Mouse (Mus musculus) inflammation-experienced regulatory T-cells, adult 6 months (primary cell): ENCODE measurements around the gene Cyct. TPM values are rescaled to one million over a fixed set of nuclear protein-coding genes. Genes with fewer than 3 reads are reported as not detected.

Experiments
- ATAC-seq: one replicate; pipeline ENCODE4 v1.8.0; 2017
- polyA plus RNA-seq, 3 experiments: library from polyadenylated mRNA; unstranded; fragments of 100-300 nt; shearing (Covaris generic); gene quantifications; one replicate each; pipeline ENCODE4 v1.2.1; 2017

Gene Cyct
- polyA plus RNA-seq, 3 experiments from 2014 or later = not detected

DNA sequence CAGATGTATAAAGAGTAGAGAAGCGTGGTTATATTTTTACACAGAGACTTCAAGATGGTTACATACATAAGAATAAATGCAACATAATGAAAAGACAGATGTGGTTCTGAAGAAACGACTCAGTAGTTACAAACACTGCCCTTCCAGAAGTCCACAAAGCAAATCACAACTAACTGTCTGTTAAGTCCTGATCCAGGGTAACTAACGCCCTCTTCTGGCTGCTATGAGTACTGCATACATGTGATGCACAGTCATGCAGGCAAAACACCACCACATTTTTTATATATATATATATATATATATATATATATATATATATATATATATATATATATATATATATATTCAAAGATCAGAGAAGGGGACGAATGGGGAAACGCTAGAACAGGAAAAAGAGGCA lies 25.7 kb downstream of the Cyct start:
- ATAC-seq = no peak

DNA sequence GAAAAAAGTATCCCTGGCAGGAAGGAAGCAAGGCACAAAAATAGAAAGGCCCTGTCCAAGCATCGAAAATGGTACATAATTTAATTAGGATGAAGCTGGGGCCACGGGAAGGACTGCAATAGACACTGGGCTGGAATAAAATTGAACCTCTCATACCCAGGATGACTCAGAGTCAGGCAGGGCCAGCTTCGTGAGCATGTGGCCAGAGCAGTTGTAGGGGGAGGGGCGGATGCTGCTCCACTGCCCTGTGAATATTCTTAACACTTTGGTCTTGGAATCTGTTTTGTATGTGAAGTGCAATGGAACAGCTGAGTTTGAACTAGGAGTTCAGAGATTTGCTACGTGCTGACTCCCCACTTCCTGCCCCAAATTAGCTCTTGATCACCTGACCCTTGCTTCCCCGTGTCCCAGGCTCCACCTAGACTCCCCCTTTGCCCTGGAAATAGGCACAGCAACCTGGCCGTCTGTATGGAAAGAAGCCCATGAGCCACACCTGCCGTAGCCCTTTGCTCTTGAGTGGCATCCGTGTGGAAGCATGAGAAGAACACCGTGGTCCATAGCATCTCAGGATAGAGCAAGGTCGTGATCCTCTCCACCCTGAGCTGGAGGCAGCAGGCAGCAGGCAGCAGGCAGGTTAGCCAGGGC lies 28.0 kb downstream of the Cyct start:
- ATAC-seq = no peak

DNA sequence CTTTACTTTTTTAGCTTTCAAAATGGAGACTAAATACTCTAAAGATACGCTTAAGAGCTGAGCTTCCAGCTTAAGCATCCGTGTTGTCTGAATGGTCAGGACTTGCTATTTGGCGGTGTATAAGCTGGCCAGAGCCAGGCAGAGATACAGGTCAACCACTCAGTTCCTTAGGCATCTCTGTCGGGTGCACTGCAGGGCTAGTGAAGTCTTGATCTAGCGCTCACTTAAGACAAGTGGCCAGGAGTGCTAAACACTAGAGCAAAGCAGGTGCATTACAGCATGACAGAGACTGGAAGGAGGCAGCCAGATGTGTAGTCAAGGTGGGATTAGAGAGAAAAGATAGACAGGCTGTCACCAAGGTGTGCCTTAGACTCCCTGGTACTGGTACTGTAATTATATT lies 30.2 kb downstream of the Cyct start:
- no peak for ATAC-seq

DNA sequence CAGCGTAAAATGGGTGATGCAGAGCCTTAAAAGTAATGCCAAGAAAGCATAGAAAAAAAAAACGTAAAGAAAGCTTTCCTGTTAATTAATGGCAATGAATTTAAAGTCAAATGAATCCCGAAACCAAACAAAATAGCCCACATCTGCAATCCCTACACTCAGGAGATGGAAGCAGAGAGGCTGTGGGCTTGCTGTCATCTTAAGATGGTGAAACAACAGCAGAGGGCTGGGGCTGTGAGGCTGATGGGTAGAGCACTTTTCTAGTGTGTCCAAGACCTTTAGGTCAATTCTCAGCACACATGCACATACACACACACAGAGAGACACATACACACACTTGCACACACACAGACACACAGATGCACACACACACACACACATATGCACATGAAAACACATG lies 34.1 kb downstream of the Cyct start:
- ATAC-seq = no peak

DNA sequence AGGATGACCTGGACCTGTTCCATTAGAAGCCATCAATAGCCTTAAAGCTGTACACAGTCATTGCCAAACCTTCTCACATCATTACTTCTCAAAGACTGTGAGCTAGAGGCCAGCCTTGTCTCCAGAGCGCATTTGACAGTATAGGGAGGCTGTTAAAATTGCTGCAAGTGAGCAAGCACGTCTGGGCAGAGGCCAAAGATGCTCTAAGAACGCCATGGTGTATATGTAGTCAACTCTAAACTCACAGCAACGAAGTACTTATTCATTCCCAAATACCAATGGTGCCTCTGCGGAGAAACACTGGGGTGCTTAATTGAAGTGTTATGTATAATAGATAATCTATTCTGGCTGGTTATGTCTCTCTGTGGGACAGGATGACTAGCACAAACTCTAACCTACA lies 35.8 kb downstream of the Cyct start:
- no peak for ATAC-seq

DNA sequence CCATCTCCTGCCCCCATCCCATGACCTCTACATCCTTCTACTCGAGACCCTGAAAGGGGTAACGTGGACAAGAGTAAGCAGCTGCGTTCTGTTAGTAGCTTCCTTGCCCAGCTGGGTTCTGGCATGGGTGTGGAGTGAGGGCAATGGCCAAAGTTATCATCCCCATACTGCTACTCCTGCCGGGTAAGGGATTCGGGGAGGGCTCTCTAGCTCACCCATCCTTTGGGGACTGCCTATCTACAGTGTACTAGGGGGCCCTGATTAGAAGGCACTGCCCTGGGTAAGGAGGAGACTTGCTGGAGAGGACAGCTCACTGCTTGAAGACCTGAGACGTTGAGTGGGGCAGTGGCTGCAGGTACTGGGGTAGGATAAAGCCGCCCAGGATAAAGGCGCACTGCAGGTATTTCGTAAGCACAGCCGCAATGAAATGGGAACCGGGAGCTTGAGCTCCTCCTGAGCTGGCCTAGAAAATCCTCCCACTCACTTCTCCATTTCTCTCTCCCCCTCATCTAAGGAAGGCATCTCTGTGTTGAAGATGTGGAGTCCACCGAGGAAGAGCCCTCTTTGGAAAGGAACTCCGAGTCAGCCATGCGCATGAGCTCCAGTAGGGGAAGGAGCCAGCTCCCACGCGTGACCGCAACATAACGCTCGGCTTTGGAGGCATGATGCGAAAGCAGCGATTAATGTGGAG lies 36.9 kb downstream of the Cyct start:
- ATAC-seq = no peak

DNA sequence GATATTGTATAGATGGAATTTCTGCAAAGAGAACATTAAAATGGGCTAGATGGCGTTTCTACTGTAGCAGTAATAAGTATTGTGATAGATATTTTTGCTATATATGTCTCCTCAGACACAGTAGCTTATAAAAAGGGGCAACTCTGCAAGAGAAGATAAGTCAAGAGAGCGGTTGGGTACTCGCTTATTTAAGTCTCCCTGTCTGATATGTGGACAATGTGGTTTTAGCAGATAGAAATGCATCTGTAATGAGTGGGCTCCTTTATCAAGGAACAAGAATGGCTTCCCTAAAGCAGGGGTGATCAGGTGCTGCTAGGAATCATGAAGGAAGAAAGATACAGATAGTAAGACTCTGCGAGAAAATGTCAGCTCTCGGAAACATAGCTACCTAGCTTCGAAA lies 39.9 kb downstream of the Cyct start:
- ATAC-seq = no peak

DNA sequence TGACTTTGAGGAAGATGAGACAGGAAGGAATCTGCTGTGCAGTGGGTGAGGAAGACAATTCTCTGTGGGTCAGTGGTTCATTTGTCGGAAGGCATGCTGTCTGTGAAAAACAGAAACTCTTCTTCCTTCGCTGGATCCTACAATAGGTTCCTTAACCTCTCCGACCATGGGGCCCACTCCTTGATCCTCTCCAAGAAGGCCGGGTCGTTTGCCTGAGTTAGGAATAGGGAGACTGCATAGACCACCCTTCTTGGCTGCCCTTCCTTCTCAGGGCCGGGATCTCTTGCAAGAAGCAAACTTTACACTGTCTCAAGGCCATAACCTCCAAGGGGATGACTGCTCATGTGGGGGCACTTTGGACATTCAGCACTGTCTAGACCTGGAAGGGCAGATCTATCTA lies 41.0 kb downstream of the Cyct start:
- no peak for ATAC-seq

Other genes with a start within 250 kb of the Cyct start
- 10 to 100 TPM in 2 of 3 experiments, 1 to 10 TPM in 1; 3.0 to 13.9 (median 10.6) TPM for gene Pde11a, start 21.7 kb downstream of the Cyct start, polyA plus RNA-seq
- gene Rbm45, start 9.5 kb upstream of the Cyct start, polyA plus RNA-seq = 10 to 100 TPM in 2 of 3 experiments, 1 to 10 TPM in 1; 5.3 to 16.1 (median 15.3) TPM
- under 1 TPM in 1 of 3 experiments, not detected in 2; 0.09 TPM for gene Osbpl6, start 46.1 kb upstream of the Cyct start, polyA plus RNA-seq